Mouse (Mus musculus): ENCODE measurements around the gene Glmp.

GRCm38 (mm10) chr3:88363700-88364099 lies 38.9 kb downstream of the Glmp start:
- TF ChIP-seq CTCF (conservative IDR thresholded peaks at IDR 0.05; ENCODE audit: low read length) (no peak), NANOG (IDR thresholded peaks at IDR 0.05; ENCODE audit: borderline replicate concordance, low read length) (no peak)
